Mouse (Mus musculus): ENCODE measurements around the gene Atrip. TPM values are rescaled to one million over a fixed set of nuclear protein-coding genes. Genes with fewer than 3 reads are reported as not detected.

Atrip gene
- total and polyA plus RNA-seq, 2 experiments from 2014 or later, result 32.2 to 52.3 TPM

DNA sequence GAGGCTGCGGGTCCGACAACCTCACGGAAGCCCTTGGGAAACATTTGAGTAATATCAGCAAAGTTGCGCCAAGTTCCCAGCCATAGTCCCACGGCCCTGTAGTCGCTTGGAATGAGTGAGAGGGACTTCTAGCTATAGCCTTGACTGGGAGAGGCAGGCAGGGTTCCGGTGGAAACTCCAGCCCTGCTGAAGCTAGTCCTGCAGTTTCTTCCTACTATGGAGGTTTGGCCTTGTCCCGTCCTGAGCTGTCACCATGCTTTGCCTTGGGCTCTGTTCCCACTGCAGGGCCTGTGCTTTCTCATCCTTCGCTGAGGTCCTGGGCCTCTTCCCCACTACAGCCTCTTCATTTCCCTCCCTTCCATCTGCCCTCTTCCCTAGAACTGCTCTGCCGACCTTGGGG lies 42.3 kb upstream of the Atrip start:
- DNase-seq (ENCODE audit: low spot score) (no peak), ATAC-seq (no peak)
- Histone ChIP-seq H3K36me3 (ENCODE audit: insufficient read depth, low read length) (peaks cover 78% of the 10 kb centered on the region), H3K27ac (no peak overlapping the region), H3K4me2 (ENCODE audit: low read depth, low read length) (no peak overlapping the region), H3K9me3 (ENCODE audit: low read length) (no peaks in the 10 kb centered on the region), H3K9ac (replicated peaks; ENCODE audit: low read length) (no peak overlapping the region), H3K4me3 (ENCODE audit: low read length) (no peak overlapping the region), H3K27me3 (ENCODE audit: insufficient read depth, low read length) (no peaks in the 10 kb centered on the region), H3K4me1 (ENCODE audit: insufficient read depth, low read length) (no peaks in the 10 kb centered on the region)
- 95% methylated on average over 10 of the region's 10 CpGs for WGBS
- TF ChIP-seq CTCF (IDR thresholded peaks at IDR 0.05; ENCODE audit: low read depth), result no peak

GRCm38 (mm10) chr9:109114871-109115270 lies 40.9 kb upstream of the Atrip start:
- H3K27ac ChIP-seq, result no peak overlapping the region
- no peak for TF ChIP-seq CTCF (IDR thresholded peaks at IDR 0.05; ENCODE audit: low read depth)
- ATAC-seq (no peak), DNase-seq (ENCODE audit: low spot score) (no peak)
- H3K4me2 ChIP-seq (ENCODE audit: low read depth, low read length), result no peak overlapping the region
- no peaks in the 10 kb centered on the region for H3K27me3 ChIP-seq (ENCODE audit: insufficient read depth, low read length)
- peaks cover 91% of the 10 kb centered on the region for H3K36me3 ChIP-seq (ENCODE audit: insufficient read depth, low read length)
- H3K9ac ChIP-seq (replicated peaks; ENCODE audit: low read length), result no peak overlapping the region
- H3K9me3 ChIP-seq (ENCODE audit: low read length), result no peaks in the 10 kb centered on the region
- 92% methylated on average over 7 of the region's 7 CpGs for WGBS
- no peaks in the 10 kb centered on the region for H3K4me1 ChIP-seq (ENCODE audit: insufficient read depth, low read length)
- H3K4me3 ChIP-seq (ENCODE audit: low read length), result no peak overlapping the region

GRCm38 (mm10) chr9:109114276-109114675 lies 40.4 kb upstream of the Atrip start:
- 95% methylated on average over 11 of the region's 11 CpGs for WGBS
- no peak overlapping the region for H3K9ac ChIP-seq (replicated peaks; ENCODE audit: low read length)
- no peak overlapping the region for H3K4me3 ChIP-seq (ENCODE audit: low read length)
- no peak overlapping the region for H3K4me2 ChIP-seq (ENCODE audit: low read depth, low read length)
- TF ChIP-seq CTCF (IDR thresholded peaks at IDR 0.05; ENCODE audit: low read depth), result no peak
- H3K4me1 ChIP-seq (ENCODE audit: insufficient read depth, low read length), result no peaks in the 10 kb centered on the region
- no peak overlapping the region for H3K27ac ChIP-seq
- no peaks in the 10 kb centered on the region for H3K9me3 ChIP-seq (ENCODE audit: low read length)
- DNase-seq (ENCODE audit: low spot score), result no peak
- H3K27me3 ChIP-seq (ENCODE audit: insufficient read depth, low read length), result no peaks in the 10 kb centered on the region
- H3K36me3 ChIP-seq (ENCODE audit: insufficient read depth, low read length), result peaks cover 97% of the 10 kb centered on the region
- no peak for ATAC-seq

GRCm38 (mm10) chr9:109113331-109113730 lies 39.4 kb upstream of the Atrip start:
- Histone ChIP-seq H3K4me2 (ENCODE audit: low read depth, low read length) (no peak overlapping the region), H3K4me3 (ENCODE audit: low read length) (no peak overlapping the region), H3K9me3 (ENCODE audit: low read length) (no peaks in the 10 kb centered on the region), H3K36me3 (ENCODE audit: insufficient read depth, low read length) (peaks cover 96% of the 10 kb centered on the region), H3K27me3 (ENCODE audit: insufficient read depth, low read length) (no peaks in the 10 kb centered on the region), H3K9ac (replicated peaks; ENCODE audit: low read length) (no peak overlapping the region), H3K27ac (no peak overlapping the region), H3K4me1 (ENCODE audit: insufficient read depth, low read length) (no peaks in the 10 kb centered on the region)
- no peak for DNase-seq (ENCODE audit: low spot score)
- WGBS, result 92% methylated on average over 8 of the region's 8 CpGs
- ATAC-seq, result no peak
- TF ChIP-seq CTCF (IDR thresholded peaks at IDR 0.05; ENCODE audit: low read depth), result no peak

GRCm38 (mm10) chr9:109111591-109111990 lies 37.7 kb upstream of the Atrip start:
- no peak overlapping the region for H3K27ac ChIP-seq
- no peaks in the 10 kb centered on the region for H3K9me3 ChIP-seq (ENCODE audit: low read length)
- peaks cover 83% of the 10 kb centered on the region for H3K36me3 ChIP-seq (ENCODE audit: insufficient read depth, low read length)
- DNase-seq (ENCODE audit: low spot score) (no peak), ATAC-seq (no peak)
- 96% methylated on average over 8 of the region's 9 CpGs for WGBS
- no peaks in the 10 kb centered on the region for H3K27me3 ChIP-seq (ENCODE audit: insufficient read depth, low read length)
- TF ChIP-seq CTCF (IDR thresholded peaks at IDR 0.05; ENCODE audit: low read depth), result no peak
- H3K9ac ChIP-seq (replicated peaks; ENCODE audit: low read length), result no peak overlapping the region
- H3K4me1 ChIP-seq (ENCODE audit: insufficient read depth, low read length), result no peaks in the 10 kb centered on the region
- H3K4me3 ChIP-seq (ENCODE audit: low read length), result no peak overlapping the region
- H3K4me2 ChIP-seq (ENCODE audit: low read depth, low read length), result no peak overlapping the region

- ATAC-seq, result no peak
- no peak for TF ChIP-seq CTCF (IDR thresholded peaks at IDR 0.05; ENCODE audit: low read depth)
- 91% methylated on average over 4 of the region's 4 CpGs for WGBS
- no peak overlapping the region for H3K4me2 ChIP-seq (ENCODE audit: low read depth, low read length)
- H3K27ac ChIP-seq, result no peak overlapping the region
- no peaks in the 10 kb centered on the region for H3K27me3 ChIP-seq (ENCODE audit: insufficient read depth, low read length)
- no peaks in the 10 kb centered on the region for H3K9me3 ChIP-seq (ENCODE audit: low read length)
- peaks cover 78% of the 10 kb centered on the region for H3K36me3 ChIP-seq (ENCODE audit: insufficient read depth, low read length)
- H3K9ac ChIP-seq (replicated peaks; ENCODE audit: low read length), result no peak overlapping the region
- DNase-seq (ENCODE audit: low spot score), result no peak
- no peak overlapping the region for H3K4me3 ChIP-seq (ENCODE audit: low read length)
- H3K4me1 ChIP-seq (ENCODE audit: insufficient read depth, low read length), result no peaks in the 10 kb centered on the region
These were observed 37.2 kb upstream of the Atrip start for GRCm38 (mm10) chr9:109111101-109111500.

DNA sequence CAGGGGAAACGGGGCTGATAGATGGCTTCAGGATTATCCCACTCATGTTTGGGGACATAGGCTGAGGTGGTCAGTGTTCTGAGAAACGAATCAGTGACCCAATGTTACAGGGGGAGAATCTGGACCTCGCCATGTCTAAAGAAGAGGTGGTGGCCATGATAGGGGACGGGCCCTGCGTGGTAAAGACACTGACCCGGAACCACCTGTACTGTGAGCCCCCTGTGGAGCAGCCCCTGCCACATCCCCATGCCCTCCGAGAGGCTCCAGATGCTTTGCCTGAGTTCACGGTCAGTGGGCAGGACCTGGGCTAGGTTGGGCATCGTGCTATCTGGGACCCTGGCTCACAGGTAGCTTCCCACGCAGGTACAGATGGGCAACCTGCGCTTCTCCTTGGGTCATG lies 36.3 kb upstream of the Atrip start:
- peaks cover 75% of the 10 kb centered on the region for H3K36me3 ChIP-seq (ENCODE audit: insufficient read depth, low read length)
- no peak for TF ChIP-seq CTCF (IDR thresholded peaks at IDR 0.05; ENCODE audit: low read depth)
- H3K27ac ChIP-seq, result no peak overlapping the region
- DNase-seq (ENCODE audit: low spot score) (no peak), ATAC-seq (no peak)
- 91% methylated on average over 11 of the region's 11 CpGs for WGBS
- no peaks in the 10 kb centered on the region for H3K27me3 ChIP-seq (ENCODE audit: insufficient read depth, low read length)
- no peak overlapping the region for H3K9ac ChIP-seq (replicated peaks; ENCODE audit: low read length)
- H3K9me3 ChIP-seq (ENCODE audit: low read length), result no peaks in the 10 kb centered on the region
- H3K4me1 ChIP-seq (ENCODE audit: insufficient read depth, low read length), result no peaks in the 10 kb centered on the region
- H3K4me3 ChIP-seq (ENCODE audit: low read length), result no peak overlapping the region
- no peak overlapping the region for H3K4me2 ChIP-seq (ENCODE audit: low read depth, low read length)
